Mouse (Mus musculus) thymus, postnatal 10 days (tissue): ENCODE measurements at regions not wholly inside any gene's neighbourhood (a gene's known extent, or its start where the extent isn't known, plus 50 kb on each side); places are given as distances from the start of the nearest gene placed in this dataset.

ENCODE experiments used
- DNase-seq, 2 experiments: peaks; one replicate each; pipeline ENCODE4 v3.0.0; 2021; ENCODE audit warnings: low spot score in 2 of 2

DNA sequence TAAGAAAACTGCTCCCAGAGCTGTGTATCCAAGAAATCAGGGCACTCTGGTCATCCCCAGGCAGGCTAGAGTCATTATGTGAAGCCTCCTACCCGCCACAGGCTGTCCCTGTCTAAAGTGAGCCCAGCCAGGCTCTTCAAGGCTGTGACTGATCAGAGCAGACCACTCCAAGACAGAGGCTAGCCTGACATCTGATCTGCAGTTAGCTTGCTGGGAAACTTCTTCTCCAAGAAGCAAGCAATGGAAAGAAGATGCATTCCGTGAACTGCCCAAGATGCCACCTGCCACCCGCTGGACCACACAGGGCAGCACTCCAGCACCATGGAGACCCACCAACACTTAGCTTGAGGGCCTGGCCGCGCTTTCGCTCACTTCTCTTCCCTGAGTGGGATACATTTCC is 323.2 kb downstream of the Wdr11 start:
- no peak for DNase-seq

DNA sequence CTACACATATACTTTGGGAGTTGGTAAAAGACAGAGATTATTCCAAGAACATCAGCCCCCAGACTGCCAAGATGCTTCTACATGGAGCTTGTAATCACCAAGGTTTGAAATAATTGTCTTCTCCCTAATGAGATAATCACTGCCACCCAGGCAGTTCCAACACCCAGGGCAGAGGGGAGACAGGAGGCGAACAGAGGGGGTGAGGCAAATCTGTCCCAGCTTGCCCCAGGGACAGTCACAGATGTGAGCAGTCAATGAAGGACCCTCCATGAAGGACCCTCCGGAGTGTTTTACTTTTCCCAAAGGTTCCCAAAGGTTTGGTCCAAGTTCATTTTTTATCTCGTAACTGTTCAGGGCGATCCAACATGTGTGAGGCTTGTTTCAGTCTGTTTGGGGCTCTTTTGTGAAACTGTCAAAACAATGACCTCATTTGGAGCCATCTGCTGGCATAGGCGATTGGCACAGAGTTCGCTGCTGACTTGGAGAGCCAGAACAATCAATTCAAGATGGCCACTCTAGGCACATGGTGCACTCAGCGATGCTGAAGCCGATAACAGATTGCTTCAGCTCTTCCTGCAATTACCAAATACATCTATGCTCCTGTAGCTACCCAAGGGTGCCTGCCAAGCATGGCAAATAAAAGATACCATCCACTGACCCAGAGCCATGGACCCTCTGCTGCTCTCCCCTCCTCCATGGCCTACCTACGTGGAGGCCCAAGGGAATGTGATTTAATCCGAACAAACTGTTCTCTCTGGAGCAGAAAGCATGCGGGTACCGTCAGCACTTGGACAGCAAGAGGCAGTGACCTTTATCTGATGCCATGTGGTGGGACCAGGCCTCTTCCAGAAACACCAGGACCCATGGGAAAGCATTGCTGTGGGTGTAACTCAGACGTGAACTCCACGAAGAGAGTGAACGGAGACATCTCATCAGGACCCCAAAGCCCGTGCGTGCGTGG is 326.9 kb downstream of the Wdr11 start:
- no peak for DNase-seq

DNA sequence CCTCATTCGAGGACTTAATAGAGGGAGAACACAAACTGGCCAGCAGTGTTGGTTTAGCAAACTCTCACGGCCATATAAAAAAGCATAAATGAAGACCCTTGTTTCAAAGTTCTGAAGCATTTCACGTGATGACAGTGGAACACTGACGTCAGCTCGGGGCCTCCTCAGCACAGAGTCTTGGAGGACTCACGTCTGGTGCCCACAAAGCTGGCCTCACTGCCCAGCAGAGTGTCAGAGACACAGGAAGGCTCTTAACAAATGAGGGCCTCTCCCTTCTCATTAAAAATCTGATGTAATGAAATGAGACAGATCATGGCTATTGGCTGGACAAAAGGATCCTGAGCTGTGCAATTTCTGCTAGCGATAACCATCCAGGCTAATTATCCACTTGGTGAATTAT is 330.6 kb downstream of the Wdr11 start:
- no peak for DNase-seq

DNA sequence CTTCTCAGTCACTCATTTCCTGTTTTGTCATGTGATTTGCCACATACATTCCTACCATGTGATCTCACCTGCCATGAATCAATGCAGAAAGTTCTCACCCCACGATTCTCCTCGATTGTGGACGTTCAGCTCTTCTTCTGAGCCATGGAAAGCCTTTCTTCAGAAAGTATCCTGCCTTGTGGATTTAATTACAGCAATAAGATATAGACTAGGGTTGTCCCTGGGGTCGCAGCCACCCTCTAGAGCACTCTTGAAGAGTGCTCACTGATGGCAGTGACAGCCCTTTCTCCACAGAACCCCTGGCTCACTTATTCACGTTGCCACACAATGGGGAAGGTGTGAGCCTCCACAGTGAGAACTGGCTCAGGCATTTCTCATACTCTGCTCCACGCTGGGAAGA is 345.1 kb downstream of the Wdr11 start:
- DNase-seq: no peak

DNA sequence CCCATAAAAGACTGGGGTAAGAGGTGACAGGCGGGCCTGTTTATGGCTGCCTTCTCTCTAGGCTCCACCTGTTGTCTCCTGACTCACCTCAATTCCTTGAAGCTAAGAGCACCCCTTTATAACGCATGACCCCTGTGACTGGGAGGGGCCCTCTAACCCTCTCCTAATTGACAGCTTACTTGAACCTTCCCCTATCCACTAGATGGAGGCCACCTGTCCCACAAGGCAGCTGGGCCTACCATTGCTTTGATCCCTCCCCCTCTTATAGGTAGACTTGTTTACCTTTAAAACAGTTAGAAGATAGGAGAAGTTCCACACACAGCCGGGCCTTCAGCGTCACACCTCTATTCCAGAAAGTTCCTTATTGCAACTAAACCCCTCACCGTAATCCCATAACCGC is 346.1 kb downstream of the Wdr11 start:
- DNase-seq: no peak

DNA sequence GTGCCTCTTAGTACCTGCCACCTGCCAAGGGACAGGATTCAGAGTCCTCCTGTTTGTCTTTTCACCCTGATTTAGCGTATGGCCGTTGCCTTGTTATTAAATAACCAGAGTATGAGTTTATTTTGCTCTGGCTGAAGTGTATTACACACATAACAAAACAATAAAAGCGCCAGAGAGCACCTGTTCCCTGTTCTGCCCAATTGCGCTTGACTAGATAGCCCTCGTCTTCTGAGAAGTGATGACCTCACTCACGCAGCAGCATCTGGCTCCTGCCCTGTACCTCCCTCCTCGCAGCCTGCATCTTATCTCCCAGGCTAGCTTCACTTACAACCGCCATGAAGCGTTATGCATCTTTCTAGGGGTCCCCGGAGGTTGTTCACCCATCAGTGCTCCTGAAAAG is 346.5 kb downstream of the Wdr11 start:
- no peak for DNase-seq

DNA sequence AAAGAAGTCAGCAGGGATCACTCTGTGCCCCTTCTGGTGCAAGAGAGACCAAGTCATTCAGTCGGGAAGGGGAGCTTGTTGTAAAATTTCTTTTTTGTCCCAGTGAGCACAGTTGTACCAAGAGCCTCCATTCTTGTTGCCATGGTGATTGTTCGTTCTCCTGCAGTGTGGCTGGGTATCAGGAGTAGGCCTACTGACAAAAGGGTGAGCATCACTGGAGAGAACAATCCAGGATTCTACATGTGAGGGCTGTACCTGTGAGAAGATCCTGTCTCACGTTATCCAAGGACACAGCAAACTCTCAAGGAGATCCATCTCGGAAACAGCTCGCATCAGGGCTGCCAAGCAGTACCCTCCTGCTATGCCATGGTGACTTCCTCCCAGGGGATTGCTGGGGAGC is 347.6 kb downstream of the Wdr11 start:
- DNase-seq: no peak

DNA sequence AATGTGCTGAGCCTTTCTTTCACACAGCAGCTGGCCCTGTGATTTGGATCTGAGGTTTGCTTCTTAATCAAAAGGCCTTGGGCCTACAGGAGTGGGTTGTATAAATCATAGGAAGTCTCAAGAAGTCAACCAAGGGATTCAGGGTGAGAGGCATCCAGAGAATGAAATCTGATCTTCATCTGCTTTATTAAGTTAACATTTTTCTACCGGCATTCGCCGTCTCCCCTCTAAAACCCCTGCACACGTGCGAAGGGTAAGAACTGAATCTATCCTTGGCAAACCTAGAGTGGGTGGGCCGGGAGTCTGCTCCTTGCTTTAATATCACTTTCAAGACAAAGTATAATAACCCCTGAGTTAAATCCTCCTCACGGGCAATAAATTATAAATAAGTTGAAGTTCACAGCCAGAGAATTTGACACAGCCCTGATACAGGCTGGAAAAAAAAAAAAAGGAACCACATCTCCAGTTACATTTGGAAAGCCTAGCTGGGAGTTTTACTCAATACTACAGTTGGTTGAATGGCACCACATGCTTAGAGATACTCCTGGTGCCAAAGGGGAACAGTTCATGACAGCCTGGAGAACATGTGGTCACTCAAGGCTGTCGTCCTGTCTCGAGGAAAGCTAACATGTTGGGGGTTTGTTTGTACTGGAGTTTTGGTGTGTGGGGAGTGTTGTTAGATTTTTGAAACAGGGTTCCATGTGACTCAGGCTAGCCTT is 349.8 kb downstream of the Wdr11 start:
- DNase-seq: no peak

DNA sequence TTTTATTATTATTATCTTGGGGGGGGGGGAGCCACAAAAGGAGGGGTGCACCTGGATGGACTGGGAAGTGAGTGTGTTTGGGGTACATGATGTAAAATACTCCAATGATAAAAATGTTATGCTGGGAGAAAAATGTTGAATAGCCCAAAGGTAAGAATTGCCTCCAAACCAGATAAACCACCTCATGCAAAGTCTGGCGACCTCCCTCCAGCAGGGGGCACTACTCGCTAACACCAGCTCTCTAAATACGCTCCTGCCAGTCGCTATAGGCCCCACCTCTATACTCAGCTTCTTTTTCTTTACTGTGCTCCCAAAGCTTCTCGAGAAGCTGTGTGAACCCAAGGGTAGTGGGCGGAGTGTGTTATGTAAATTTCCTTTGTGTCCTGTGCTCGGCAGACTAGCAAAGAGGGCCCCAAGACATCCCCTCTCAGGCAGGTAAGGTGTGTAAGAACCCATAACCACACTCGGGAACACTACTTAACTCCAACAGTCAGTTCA is 357.0 kb downstream of the Wdr11 start:
- DNase-seq: no peak

DNA sequence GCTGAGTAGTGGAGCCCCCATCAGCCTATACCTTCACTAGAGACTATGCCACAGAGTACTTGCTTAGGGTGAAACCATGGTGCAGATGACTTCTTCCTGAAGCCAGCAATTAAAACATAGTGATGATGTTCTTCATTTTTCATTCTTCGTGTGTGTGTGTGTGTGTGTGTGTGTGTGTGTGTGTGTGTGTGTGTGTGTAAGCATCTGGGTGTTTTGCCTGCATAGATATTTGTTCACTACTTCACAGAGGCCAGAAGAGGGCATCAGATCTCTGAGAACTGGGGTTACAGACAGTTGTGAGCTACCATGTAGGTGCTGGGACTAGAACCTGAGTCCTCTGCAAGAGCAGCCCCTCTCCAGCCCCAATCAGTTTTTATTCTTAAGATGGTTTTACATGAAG is 358.8 kb downstream of the Wdr11 start:
- no peak for DNase-seq

DNA sequence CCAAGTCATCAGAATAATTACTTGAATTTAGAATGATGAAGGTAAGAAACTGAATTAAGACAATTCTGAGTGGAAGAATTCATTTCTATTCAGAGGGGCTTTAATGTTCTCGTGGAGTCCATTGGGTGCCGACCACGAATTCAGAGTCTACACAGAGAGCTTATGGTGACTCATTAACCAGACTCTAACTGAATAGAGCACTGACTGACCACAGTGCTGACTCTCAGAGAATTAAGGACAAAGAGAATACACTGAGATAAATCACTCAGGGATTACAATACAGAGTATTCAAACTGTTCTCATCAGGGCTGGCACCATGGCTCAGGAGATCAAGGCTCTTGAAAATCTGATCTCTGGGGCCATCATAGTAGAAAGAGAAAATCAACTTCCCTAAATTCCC is 366.7 kb downstream of the Wdr11 start:
- DNase-seq: no peak

DNA sequence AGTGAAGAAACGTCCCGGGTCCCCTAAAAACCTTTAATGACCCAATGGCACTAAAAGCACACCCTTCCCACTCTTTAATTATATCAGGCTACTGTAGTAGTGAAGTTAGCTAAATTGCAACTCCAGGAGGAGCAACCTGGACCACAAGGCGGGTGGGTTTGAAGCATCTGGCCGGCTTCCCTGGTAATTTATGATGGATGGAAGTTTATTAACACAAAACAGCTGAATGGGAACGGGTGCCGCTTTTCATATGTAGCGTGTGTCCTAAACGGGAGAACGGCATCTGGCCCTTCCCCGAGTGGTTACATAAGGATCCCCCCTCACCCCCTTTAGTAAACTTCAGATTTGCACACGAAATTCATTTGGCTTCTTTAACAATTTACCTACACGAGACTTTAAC is 370.9 kb downstream of the Wdr11 start:
- DNase-seq: no peak

DNA sequence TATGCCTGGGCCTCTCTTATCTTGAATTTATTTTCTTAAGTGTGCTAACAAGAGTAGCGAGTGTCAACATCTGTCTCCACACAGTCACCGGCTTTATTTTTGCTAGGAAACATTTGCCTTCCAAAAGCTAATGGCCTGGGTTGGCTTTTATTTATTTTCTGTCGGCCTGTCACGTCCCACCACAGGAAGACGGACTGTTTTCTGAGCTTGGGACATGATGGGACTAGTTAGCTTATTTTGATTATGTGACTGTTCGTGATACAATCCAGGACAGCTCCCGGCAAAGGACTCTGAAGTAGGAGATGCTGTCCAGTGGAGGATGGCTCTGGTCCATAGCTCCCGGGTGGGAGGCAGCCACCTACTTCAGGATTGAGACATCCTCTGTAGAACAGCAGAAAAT is 372.5 kb downstream of the Wdr11 start:
- DNase-seq: no peak

DNA sequence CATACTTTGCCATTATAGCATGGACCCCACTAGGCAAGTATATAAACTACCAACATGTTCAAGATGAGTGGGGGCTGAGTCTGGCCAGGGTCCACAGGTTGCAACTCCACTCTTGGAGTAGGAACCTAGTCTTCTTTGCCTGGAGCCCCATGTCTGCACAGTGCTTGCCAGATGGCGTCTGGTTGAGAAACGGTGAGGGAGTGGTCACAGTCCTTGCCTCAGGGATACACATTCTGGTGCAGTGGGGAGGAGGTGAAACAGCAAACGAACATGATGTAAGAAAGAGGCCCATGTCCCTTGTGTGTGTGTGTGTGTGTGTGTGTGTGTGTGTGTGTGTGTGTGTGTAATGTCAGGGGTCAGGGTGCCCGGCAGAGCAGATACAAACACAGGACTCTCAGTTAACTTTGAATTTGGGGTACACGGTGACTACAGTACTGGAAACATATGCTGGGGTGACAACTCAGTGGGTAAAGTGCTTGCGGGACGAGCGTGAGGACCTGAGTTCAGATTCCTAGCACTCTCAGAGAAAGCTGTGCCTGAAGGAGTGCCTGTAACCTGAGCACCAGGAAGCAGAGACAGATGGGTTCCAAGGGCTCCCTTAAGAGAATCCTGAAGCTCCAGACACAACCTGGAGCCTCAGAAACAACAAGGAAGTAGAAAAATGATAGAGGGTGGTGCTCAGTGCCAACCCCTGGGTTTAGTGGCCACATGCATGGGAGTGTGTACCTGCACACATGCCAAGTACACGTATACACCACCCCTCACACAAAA is 373.8 kb downstream of the Wdr11 start:
- no peak for DNase-seq

DNA sequence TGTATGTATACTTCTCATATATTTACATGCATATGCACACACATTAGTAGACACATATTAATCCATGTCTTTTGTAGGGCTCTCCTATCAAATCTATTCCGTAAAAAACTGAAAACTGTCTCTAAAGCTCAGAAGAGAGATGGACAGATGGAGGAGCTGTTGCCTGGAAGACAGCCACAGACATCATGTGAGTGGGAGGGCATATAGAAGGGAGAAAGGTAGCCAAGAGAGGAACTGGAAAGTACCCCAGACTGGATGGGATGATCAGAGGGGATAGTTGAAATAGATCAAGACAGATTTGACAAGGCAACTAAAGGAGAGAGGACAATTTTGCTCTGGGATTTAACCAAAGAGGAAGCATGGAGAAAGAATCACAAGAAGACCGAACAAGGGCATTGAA is 375.1 kb downstream of the Wdr11 start:
- DNase-seq: no peak

DNA sequence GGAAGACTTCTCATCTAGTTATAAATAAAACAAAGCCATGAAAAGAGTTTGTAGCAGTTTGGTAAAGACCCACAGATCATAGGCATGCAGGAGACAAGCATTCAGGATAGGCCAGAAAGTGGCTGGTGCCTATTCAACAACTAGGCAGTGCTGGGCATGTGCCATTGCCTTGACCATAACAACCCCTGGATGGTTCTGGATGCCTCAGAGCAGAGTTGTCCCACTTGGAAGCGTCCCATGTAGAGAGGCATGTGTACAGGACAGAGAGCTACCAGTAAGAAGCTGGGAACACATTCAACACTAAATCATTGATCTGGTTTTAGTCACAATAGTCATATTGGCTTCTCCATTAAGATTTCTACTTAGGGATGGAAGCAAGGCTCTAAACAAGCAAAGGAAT is 378.5 kb downstream of the Wdr11 start:
- no peak for DNase-seq

DNA sequence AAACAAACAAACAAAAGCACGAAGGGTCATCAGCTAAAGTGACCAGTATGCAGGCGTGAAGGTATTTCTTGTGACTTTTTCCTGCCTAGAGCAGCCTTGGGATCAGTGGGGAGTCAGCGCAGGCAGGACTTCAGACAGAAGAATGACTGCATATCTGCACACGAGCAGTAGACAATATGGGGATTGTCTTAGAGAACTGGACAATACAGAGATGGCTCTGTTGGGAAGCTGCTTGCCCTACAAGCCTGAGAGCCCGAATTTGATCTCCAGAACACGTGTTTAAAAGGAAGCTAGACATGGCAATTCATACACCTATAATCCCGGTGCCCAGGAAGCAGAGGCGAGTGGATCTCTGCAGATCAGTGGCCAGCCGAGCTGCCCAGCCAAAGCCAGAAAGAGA is 382.5 kb downstream of the Wdr11 start:
- no peak for DNase-seq

DNA sequence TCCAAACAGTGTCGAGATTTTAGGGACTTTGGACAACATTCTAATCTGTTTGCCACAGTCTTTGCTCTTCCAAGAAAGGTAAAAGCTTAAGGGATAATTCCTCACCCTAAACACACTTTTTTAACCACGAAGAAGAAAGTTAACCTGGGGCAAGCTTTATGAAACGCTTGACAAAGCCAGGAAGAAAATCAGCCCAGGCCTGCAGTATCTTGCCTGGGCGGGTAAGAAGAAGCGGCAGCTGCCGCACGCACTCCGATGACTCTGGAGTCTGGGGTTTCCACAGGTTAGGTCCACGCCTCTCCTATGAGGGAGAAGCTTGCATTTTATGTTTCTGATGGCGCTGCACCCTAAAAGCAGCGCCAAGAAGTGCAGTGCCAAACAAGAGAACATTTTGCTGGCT is 383.2 kb downstream of the Wdr11 start:
- DNase-seq: no peak

DNA sequence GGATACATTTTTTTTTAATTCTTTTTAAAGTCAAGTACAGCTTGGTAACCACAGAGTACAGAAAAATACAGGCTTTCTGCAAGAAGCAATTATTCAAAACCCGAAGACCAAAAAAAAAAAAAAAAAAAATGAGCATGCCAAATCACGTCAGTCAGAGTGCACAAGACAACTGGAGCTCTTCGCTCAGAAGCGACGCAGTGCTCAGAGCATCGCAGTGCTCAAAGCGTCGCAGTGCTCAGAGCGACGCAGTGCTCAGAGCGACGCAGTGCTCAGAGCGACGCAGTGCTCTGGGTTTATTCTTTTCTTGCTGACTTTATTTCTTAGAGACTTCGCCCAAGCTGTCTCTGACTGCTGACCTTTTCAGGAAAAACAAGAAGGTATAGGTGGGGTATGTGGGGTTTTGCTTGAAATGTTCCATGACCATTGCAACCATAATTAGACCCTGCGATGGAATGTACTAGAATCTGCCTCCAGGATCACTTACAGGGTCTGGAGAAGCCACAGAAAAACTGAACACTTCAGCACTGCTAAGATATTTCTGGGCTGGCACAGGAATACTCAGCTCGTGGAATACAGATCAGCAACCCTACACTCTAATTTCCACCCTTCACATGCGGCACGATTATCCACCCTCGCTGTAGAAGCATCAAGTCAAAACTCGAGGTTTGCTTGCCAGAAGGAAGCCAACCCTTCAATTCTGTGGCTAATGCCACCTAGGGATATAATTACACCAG is 384.3 kb downstream of the Wdr11 start:
- no peak for DNase-seq

DNA sequence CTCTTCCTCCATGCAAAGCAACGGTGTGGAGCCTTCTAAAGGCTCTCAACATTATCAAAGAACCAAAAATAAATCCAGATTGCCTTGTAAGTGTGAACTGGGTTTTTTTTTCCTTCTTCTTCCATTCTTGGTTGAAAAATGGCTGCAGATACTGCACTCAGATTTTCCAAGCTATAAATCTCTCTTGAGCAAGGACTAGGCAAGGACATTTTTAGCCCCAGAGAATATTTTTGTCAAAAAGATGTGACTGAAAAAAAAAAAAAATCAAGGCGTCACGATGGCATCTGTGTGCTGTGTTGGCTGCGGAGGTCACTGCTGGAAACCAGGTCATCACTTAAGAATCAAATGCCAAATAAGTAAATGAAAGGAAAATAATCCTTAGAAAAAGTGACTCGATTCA is 386.9 kb downstream of the Wdr11 start:
- DNase-seq: no peak

DNA sequence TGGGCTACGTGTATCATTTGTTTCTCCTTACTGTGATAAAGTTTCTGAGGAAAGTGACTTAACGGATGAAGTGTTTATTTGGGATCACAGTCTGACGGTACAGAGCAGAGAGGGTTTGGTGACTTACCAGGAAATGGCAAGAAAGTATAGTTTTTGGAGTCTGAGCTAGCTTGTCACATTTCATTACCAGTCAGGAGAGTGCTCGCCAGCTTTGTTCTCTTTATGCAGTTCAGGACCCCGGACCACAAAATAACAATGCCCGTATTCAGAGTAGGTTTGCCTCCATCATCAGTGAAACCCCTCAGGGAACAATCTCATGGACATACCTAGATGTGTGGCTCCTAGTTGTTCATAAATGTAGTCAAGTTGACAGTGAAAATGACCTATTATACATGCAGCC is 387.7 kb downstream of the Wdr11 start:
- no peak for DNase-seq

DNA sequence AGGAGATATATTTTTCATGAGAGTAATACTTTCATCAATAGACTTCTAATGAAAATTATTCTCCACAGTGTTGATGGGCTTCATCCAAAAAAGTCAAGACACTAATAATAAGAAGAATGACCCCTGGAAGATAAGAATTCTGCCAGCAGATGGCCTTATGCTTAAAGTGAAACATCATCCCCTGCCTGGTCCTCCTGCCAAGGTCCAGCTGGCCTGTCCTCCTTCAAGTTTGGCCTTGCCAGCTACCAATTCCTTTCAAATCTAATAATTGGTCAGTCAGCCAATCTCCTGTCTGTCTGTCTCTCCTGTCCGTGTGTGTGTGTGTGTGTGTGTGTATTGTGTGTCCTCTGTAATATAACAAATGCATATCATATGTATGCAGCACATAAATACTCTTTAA is 388.8 kb downstream of the Wdr11 start:
- no peak for DNase-seq
